Mouse (Mus musculus) CH12.LX (cell line): ENCODE data around the gene Gtf2a2. TPM values are rescaled to one million over a fixed set of nuclear protein-coding genes. Genes with fewer than 3 reads are reported as not detected.

Experiments
- DNase-seq: peaks from one replicate; pipeline ENCODE4 v3.0.0-alpha.2; 2013; ENCODE audit errors: extremely low read depth
- H3K27ac ChIP-seq: 2 replicates; pipeline ENCODE4 v1.5.1; 2012; ENCODE audit warnings: low read depth, mild to moderate bottlenecking, control low read depth, moderate library complexity; ENCODE audit not compliant: insufficient read depth
- H3K27me3 ChIP-seq: replicated peaks from 2 replicates; pipeline ENCODE3; 2012; ENCODE audit warnings: inconsistent platforms
- H3K36me3 ChIP-seq, 2 experiments: replicated peaks in 1 of 2; 2 replicates each; pipeline versions ENCODE3 to v1.6.1; 2012; ENCODE audit warnings: inconsistent platforms in 1 of 2, low read length in 1 of 2, mild to moderate bottlenecking in 1 of 2, mixed read lengths in 1 of 2, moderate library complexity in 1 of 2; ENCODE audit not compliant: control insufficient read depth in 1 of 2, insufficient read depth in 1 of 2
- H3K4me1 ChIP-seq, 2 experiments: 2 replicates each; pipeline ENCODE4 v1.6.1; 2012; ENCODE audit warnings: inconsistent platforms in 1 of 2, moderate library complexity in 1 of 2; ENCODE audit not compliant: insufficient read depth in 2 of 2, control insufficient read depth in 1 of 2
- H3K4me2 ChIP-seq: 2 replicates; pipeline ENCODE4 v1.6.1; 2012; ENCODE audit warnings: low read depth, mild to moderate bottlenecking, control low read depth; ENCODE audit not compliant: poor library complexity, insufficient read depth, severe bottlenecking
- H3K4me3 ChIP-seq, 3 experiments: fragments of 150-350 bp in 1 of 3; sonication (generic) in 1 of 3; replicated peaks in 1 of 3; 2 replicates each; pipeline versions ENCODE3 to v1.5.1; 2011 to 2012; ENCODE audit warnings: low read depth in 2 of 3, low read length in 2 of 3, mild to moderate bottlenecking in 2 of 3, moderate library complexity in 2 of 3, control low read depth in 1 of 3, improper control_type of control experiment in 1 of 3, inconsistent platforms in 1 of 3, mixed read lengths in 1 of 3; ENCODE audit not compliant: poor library complexity in 1 of 3
- H3K79me2 ChIP-seq: replicated peaks from 2 replicates; pipeline ENCODE4 v1.6.1; 2012; ENCODE audit warnings: mild to moderate bottlenecking, moderate library complexity; ENCODE audit not compliant: control insufficient read depth, poor library complexity, insufficient read depth, severe bottlenecking; ENCODE audit errors: extremely low read depth
- H3K9ac ChIP-seq: 2 replicates; pipeline ENCODE4 v1.6.1; 2012; ENCODE audit warnings: low read depth, mild to moderate bottlenecking, control low read depth, moderate library complexity; ENCODE audit not compliant: insufficient read depth
- H3K9me3 ChIP-seq: replicated peaks from 2 replicates; pipeline ENCODE3; 2012; ENCODE audit warnings: low read length, inconsistent platforms, mixed read lengths
- BHLHE40 ChIP-seq: IDR thresholded peaks from 2 replicates; pipeline ENCODE4 v1.6.1; 2011; ENCODE audit warnings: mild to moderate bottlenecking, low read depth, low read length, improper control_type of control experiment
- CHD1 ChIP-seq: IDR thresholded peaks from 2 replicates; pipeline ENCODE4 v1.6.1; 2012; ENCODE audit warnings: low read depth, low read length, improper control_type of control experiment, inconsistent platforms
- CHD2 ChIP-seq: IDR thresholded peaks from 2 replicates; pipeline ENCODE4 v1.6.1; 2011; ENCODE audit warnings: low read length, improper control_type of control experiment
- CTCF ChIP-seq, 2 experiments: IDR thresholded peaks in 1 of 2; conservative IDR thresholded peaks in 1 of 2; 2 replicates each; pipeline ENCODE4 v1.5.1; 2011 to 2012; ENCODE audit warnings: low read depth in 2 of 2, low read length in 2 of 2, improper control_type of control experiment in 1 of 2, inconsistent platforms in 1 of 2, mild to moderate bottlenecking in 1 of 2, moderate library complexity in 1 of 2
- E2F4 ChIP-seq: IDR thresholded peaks from 2 replicates; pipeline ENCODE4 v1.6.1; 2011; ENCODE audit warnings: low read depth, low read length, improper control_type of control experiment; ENCODE audit not compliant: insufficient replicate concordance
- ELF1 ChIP-seq: IDR thresholded peaks from 2 replicates; pipeline ENCODE4 v1.6.1; 2014; ENCODE audit warnings: low read depth, mild to moderate bottlenecking, inconsistent platforms, low read length, improper control_type of control experiment
- EP300 ChIP-seq: IDR thresholded peaks from 2 replicates; pipeline ENCODE4 v1.6.1; 2011; ENCODE audit warnings: low read length, improper control_type of control experiment
- ETS1 ChIP-seq: conservative IDR thresholded peaks from 2 replicates; pipeline ENCODE4 v1.6.1; 2012; ENCODE audit warnings: low read depth, mild to moderate bottlenecking, inconsistent platforms, low read length, improper control_type of control experiment, moderate library complexity
- GABPA ChIP-seq: IDR thresholded peaks from 2 replicates; pipeline ENCODE4 v1.6.1; 2012; ENCODE audit warnings: low read depth, low read length, improper control_type of control experiment, inconsistent platforms; ENCODE audit not compliant: insufficient replicate concordance
- HCFC1 ChIP-seq: IDR thresholded peaks from 2 replicates; pipeline ENCODE4 v1.6.1; 2012; ENCODE audit warnings: low read depth, mild to moderate bottlenecking, inconsistent platforms, low read length, improper control_type of control experiment
- IRF4 ChIP-seq: IDR thresholded peaks from 2 replicates; pipeline ENCODE4 v1.6.1; 2014; ENCODE audit warnings: low read depth, mild to moderate bottlenecking, inconsistent platforms, low read length, improper control_type of control experiment
- JUN ChIP-seq: IDR thresholded peaks from 2 replicates; pipeline ENCODE4 v1.6.1; 2011; ENCODE audit warnings: low read depth, mild to moderate bottlenecking, low read length, improper control_type of control experiment, moderate library complexity; ENCODE audit not compliant: insufficient read depth
- JUND ChIP-seq: conservative IDR thresholded peaks from 2 replicates; pipeline ENCODE4 v1.6.1; 2011; ENCODE audit warnings: low read depth, low read length, improper control_type of control experiment
- KAT2A ChIP-seq: IDR thresholded peaks from 2 replicates; pipeline ENCODE4 v1.6.1; 2012; ENCODE audit warnings: low read length, improper control_type of control experiment, inconsistent platforms; ENCODE audit not compliant: insufficient replicate concordance
- MAFK ChIP-seq: IDR thresholded peaks from 2 replicates; pipeline ENCODE4 v1.6.1; 2011; ENCODE audit warnings: low read length, improper control_type of control experiment; ENCODE audit not compliant: insufficient replicate concordance
- MAX ChIP-seq: IDR thresholded peaks from 2 replicates; pipeline ENCODE4 v1.6.1; 2011; ENCODE audit warnings: low read length, improper control_type of control experiment
- MAZ ChIP-seq: IDR thresholded peaks from 2 replicates; pipeline ENCODE4 v1.6.1; 2012; ENCODE audit warnings: low read depth, mild to moderate bottlenecking, inconsistent platforms, low read length, improper control_type of control experiment, moderate library complexity
- MEF2A ChIP-seq: IDR thresholded peaks from 2 replicates; pipeline ENCODE4 v1.6.1; 2014; ENCODE audit warnings: low read depth, mild to moderate bottlenecking, inconsistent platforms, low read length, improper control_type of control experiment, borderline replicate concordance
- MXI1 ChIP-seq: IDR thresholded peaks from 2 replicates; pipeline ENCODE4 v1.6.1; 2011; ENCODE audit warnings: mild to moderate bottlenecking, low read depth, low read length, improper control_type of control experiment
- MYC ChIP-seq: IDR thresholded peaks from 2 replicates; pipeline ENCODE4 v1.6.1; 2011; ENCODE audit warnings: low read depth, mild to moderate bottlenecking, improper control_type of control experiment, low read length
- NELFE ChIP-seq: IDR thresholded peaks from 2 replicates; pipeline ENCODE4 v1.6.1; 2011; ENCODE audit warnings: low read depth, low read length, improper control_type of control experiment
- NRF1 ChIP-seq: IDR thresholded peaks from 2 replicates; pipeline ENCODE4 v1.6.1; 2014; ENCODE audit warnings: low read depth, mild to moderate bottlenecking, inconsistent platforms, low read length, improper control_type of control experiment, moderate library complexity
- PAX5 ChIP-seq: IDR thresholded peaks from 2 replicates; pipeline ENCODE4 v1.6.1; 2012; ENCODE audit warnings: low read length, inconsistent platforms, mixed read lengths
- POLR2A ChIP-seq: IDR thresholded peaks from 2 replicates; pipeline ENCODE4 v1.6.1; 2011; ENCODE audit warnings: low read depth, mild to moderate bottlenecking, improper control_type of control experiment, low read length
- POLR2AphosphoS2 ChIP-seq: IDR thresholded peaks from 2 replicates; pipeline ENCODE4 v1.6.1; 2011; ENCODE audit warnings: low read depth, low read length, improper control_type of control experiment
- RAD21 ChIP-seq: IDR thresholded peaks from 2 replicates; pipeline ENCODE4 v1.6.1; 2011; ENCODE audit warnings: low read depth, mild to moderate bottlenecking, low read length, improper control_type of control experiment, moderate library complexity
- RCOR1 ChIP-seq: conservative IDR thresholded peaks from 2 replicates; pipeline ENCODE4 v1.6.1; 2012; ENCODE audit warnings: low read depth, mild to moderate bottlenecking, inconsistent platforms, low read length, improper control_type of control experiment
- SIN3A ChIP-seq: IDR thresholded peaks from 2 replicates; pipeline ENCODE4 v1.6.1; 2012; ENCODE audit warnings: low read length, improper control_type of control experiment, inconsistent platforms
- SMC3 ChIP-seq: IDR thresholded peaks from 2 replicates; pipeline ENCODE4 v1.6.1; 2011; ENCODE audit warnings: low read depth, low read length, improper control_type of control experiment
- TBP ChIP-seq: conservative IDR thresholded peaks from 2 replicates; pipeline ENCODE4 v1.6.1; 2011; ENCODE audit warnings: low read depth, low read length, improper control_type of control experiment
- TCF12 ChIP-seq: IDR thresholded peaks from 2 replicates; pipeline ENCODE4 v1.6.1; 2014; ENCODE audit warnings: low read depth, mild to moderate bottlenecking, inconsistent platforms, low read length, improper control_type of control experiment
- UBTF ChIP-seq: IDR thresholded peaks from 2 replicates; pipeline ENCODE4 v1.6.1; 2012; ENCODE audit warnings: low read depth, mild to moderate bottlenecking, inconsistent platforms, low read length, improper control_type of control experiment, moderate library complexity
- USF1 ChIP-seq: IDR thresholded peaks from 2 replicates; pipeline ENCODE4 v1.6.1; 2014; ENCODE audit warnings: low read depth, mild to moderate bottlenecking, inconsistent platforms, low read length, improper control_type of control experiment
- USF2 ChIP-seq: conservative IDR thresholded peaks from 2 replicates; pipeline ENCODE4 v1.6.1; 2011; ENCODE audit warnings: low read depth, low read length, improper control_type of control experiment
- ZC3H11A ChIP-seq: IDR thresholded peaks from 2 replicates; pipeline ENCODE4 v1.6.1; 2012; ENCODE audit warnings: low read depth, mild to moderate bottlenecking, inconsistent platforms, low read length, improper control_type of control experiment
- ZKSCAN1 ChIP-seq: IDR thresholded peaks from 2 replicates; pipeline ENCODE4 v1.6.1; 2012; ENCODE audit warnings: low read depth, inconsistent platforms, low read length, improper control_type of control experiment, borderline replicate concordance
- ZMIZ1 ChIP-seq: IDR thresholded peaks from 2 replicates; pipeline ENCODE4 v1.6.1; 2012; ENCODE audit warnings: low read depth, mild to moderate bottlenecking, inconsistent platforms, low read length, improper control_type of control experiment
- ZNF384 ChIP-seq: IDR thresholded peaks from 2 replicates; pipeline ENCODE4 v1.6.1; 2012; ENCODE audit warnings: low read depth, low read length, improper control_type of control experiment, inconsistent platforms
- dilution Hi-C: fragments of 300-500 bp; cut with MboI; formaldehyde crosslinking; loops from 2 replicates; pipeline ENCODE4 v1.14.3; 2020; ENCODE audit warnings: low sequenced_read_pairs; ENCODE audit not compliant: extremely low pct_unique_long_range_greater_than_20kb, extremely low pct_ligation_motif_present
- in situ Hi-C: fragments of 300-500 bp; cut with MboI; formaldehyde crosslinking; loops from 3 replicates; pipeline ENCODE4 v1.14.3; 2019; ENCODE audit warnings: low sequenced_read_pairs, low pct_ligation_motif_present, low pct_unique_long_range_greater_than_20kb, mixed read lengths
- polyA plus RNA-seq: library from polyadenylated mRNA; unstranded; fragments of >175 nt; gene quantifications from 2 replicates; pipeline ENCODE4 v1.2.1, GENCODE M21; 2012; ENCODE audit warnings: low read depth; ENCODE audit not compliant: insufficient read length
- total RNA-seq, 2 experiments: library from RNA; depleted of rRNA; stranded (reverse); fragments of 300-350 nt in 1 of 2; fragments of >200 nt in 1 of 2; gene quantifications; 2 replicates each; pipeline ENCODE4 v1.2.3; 2012 to 2014

Gtf2a2 gene
- total RNA-seq (2012; rRNA removed) (51.1 and 65.5 TPM in 2 replicates), total RNA-seq (2014; rRNA removed) (156 and 179 TPM in 2 replicates), polyA plus RNA-seq (94.2 and 109 TPM in 2 replicates)

GRCm38 (mm10) chr9:70012408-70012901 lies at the start of gene Gtf2a2:
Gene Gtf2a2, plus strand, starts transcription at chr9:70012550.
- dilution Hi-C loops, result no loop called here
- peak within 1 kb of the TSS; percentile 89 to 92 (median 90) for H3K4me3 ChIP-seq
- DNase-seq, result peak; percentile 91
- TF ChIP-seq HCFC1 (peak; percentile 89), MAZ (peak; percentile 100), ETS1 (no peak; the same call in 1 of the 2 replicates), E2F4 (no peak), SIN3A (peak; percentile 43; the same call in 1 of the 2 replicates), MAX (no peak), MAFK (no peak), POLR2AphosphoS2 (peak; percentile 89; the same call in 1 of the 2 replicates), IRF4 (peak; percentile 70), CHD1 (no peak), RCOR1 (no peak), POLR2A (peak; percentile 84), JUND (no peak), UBTF (peak; percentile 56; the same call in 1 of the 2 replicates), ZMIZ1 (peak; percentile 79), MEF2A (no peak), EP300 (no peak), NELFE (peak; percentile 72; the same call in 1 of the 2 replicates), PAX5 (no peak), USF2 (no peak), ZNF384 (no peak), BHLHE40 (peak; percentile 95), USF1 (no peak), JUN (no peak), CHD2 (peak; percentile 80), ZC3H11A (no peak), TCF12 (peak; percentile 86), MYC (no peak), NRF1 (peak; percentile 79), SMC3 (no peak), ZKSCAN1 (no peak), CTCF (conservative IDR thresholded peaks at IDR 0.05 in 1 of 2, IDR thresholded peaks at IDR 0.05 in 1 of 2; ENCODE audit: low read depth in 2 of 2, low read length in 2 of 2) (no peak), TBP (peak; percentile 70; the same call in 1 of the 2 replicates), RAD21 (no peak), GABPA (no peak; the same call in 1 of the 2 replicates), ELF1 (peak; percentile 93), MXI1 (peak; percentile 74; the same call in 1 of the 2 replicates), KAT2A (peak; percentile 82; the same call in 1 of the 2 replicates)
- peak within 1 kb of the TSS; percentile 74 for H3K4me2 ChIP-seq
- H3K9me3 ChIP-seq, result no peaks in the 10 kb centered on the region
- H3K79me2 ChIP-seq, result peaks cover 27% of the 10 kb centered on the region
- in situ Hi-C loops, result no loop called here
- H3K9ac ChIP-seq, result peak within 1 kb of the TSS; percentile 84
- peaks cover 0 to 32% of the 10 kb centered on the region in 2 experiments; a peak in 2 of 4 replicates for H3K4me1 ChIP-seq
- H3K36me3 ChIP-seq, result peaks cover 19 to 51% of the 10 kb centered on the region in 2 experiments
- no peaks in the 10 kb centered on the region for H3K27me3 ChIP-seq
- H3K27ac ChIP-seq, result peak within 1 kb of the TSS; percentile 50
